Mouse (Mus musculus) adrenal gland, postnatal 14 days (tissue): ENCODE results near the gene Slc9a2. TPM values are rescaled to one million over a fixed set of nuclear protein-coding genes. Genes with fewer than 3 reads are reported as not detected.
A peak's percentile ranks its signal among the peaks of the same experiment; 100 is the strongest.
"Not testable (repeated sequence)": the region's sequence is repeated elsewhere in the genome, so short reads cannot be mapped to it uniquely, and the experiment has no call there.

ENCODE experiments used
- DNase-seq: peaks from one replicate; pipeline ENCODE4 v3.0.0; 2021; ENCODE audit warnings: mixed read lengths
- total RNA-seq: library from RNA; stranded (reverse); gene quantifications from 2 replicates; pipeline ENCODE4 v1.2.3, GENCODE M21; 2021

Gene Slc9a2
- total RNA-seq, 1 experiment from 2014 or later: not detected

DNA sequence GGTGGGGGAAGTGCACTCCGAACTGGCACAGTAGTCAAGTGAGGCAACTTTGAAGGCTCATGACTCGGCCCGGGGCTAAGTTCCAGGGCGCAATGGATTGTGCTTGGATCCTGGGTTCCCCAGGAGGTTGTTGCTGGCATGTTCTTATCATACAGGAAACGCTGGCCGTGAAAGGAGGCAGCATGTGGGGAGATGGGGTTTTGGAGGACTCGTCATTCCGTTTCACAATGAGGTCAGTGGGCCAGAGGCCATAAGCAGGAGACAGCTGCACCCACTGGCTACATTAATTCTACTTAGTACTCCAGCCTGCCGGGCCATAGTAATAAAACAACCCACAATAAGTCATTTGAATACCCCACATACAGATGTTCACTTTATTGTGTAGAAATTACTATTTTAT lies 34.6 kb downstream of the Slc9a2 start:
- DNase-seq: peak; percentile 50

DNA sequence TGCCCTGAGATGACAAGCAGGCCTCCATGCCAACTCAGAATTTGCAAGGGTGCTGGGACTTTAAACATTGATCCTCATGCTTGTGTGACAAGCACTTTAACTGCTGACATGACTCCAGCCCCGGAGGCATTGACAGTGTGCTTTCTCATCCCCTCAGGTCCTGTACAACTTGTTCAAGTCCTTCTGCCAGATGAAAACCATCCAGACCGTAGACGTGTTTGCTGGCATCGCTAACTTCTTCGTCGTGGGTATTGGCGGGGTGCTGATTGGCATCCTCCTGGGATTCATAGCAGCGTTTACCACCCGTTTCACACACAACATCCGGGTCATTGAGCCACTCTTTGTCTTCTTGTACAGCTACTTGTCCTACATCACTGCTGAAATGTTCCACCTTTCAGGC lies 45.7 kb downstream of the Slc9a2 start:
- DNase-seq: no peak

DNA sequence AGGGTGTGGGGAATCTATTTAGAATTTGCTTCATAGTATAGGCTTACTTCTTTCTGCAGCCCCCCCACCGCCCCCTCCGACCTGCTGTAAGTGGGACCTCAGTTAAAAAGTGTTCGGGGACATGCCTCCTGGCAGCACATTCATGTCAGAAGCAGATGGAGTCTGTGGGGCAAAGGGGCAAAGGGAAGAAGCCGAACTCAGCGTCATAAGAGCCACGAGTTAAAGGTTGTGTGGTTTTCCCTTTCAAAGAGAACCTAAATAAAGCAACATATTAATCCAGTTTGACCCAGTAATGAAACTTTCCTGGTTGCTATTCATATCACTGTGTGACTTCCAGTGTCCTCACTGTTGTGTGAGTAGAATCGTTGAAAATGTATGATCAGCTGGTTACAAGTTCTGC lies 47.0 kb downstream of the Slc9a2 start:
- DNase-seq: no peak

DNA sequence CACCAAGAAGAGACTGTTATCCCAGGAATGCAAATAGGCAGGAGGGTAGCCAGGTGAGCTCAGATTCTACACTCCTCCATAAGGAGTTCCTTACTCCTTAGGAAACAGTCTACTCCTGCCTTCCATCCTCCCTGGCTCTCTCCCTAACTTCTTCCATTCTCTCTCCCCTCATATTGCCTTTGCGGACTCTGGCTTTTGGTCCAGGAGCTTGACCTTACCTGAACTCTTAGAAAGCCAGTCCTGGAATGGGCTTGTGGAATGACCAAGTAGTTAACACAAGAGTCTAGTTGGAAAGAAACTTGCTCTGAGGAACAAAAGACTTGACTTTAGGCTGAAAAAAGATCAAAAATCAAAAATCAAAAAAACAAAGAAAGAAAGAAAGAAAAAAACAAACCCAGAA lies 48.3 kb downstream of the Slc9a2 start:
- no peak for DNase-seq

DNA sequence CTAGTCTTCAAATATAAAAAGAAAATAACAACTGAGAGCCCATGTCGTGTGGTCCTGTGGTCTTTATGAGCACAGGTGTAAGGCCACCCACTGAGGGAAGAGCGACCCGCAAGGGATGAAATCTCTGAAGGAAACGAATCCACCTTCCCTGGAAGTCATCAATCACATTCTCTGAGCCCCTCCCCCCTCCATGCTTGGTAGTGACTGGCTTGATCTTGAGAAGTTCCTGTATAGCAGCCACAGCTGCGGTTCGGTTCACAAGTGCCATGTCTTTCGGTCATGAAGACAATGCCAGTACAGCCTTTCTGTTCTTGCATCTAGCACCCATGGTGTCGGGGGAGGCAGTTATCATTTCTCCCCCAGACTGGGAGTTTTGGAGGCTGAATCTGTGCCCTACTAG lies 57.3 kb downstream of the Slc9a2 start:
- DNase-seq: no peak

DNA sequence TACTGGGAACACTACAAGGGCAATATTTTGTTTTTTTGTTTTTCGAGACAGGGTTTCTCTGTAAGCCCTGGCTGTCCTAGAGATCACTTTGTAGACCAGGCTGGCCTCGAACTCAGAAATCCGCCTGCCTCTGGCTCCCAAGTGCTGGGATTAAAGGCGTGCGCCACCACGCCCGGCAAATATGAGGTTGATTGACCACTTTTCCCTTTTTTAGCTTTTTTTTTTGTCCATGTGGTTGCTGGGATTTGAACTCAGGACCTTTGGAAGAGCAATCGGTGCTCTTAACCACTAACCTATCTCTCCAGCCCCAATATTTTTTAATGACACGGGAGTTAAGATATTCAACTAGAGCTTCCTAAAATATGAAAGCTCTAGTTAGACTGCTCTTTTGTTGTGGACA lies 57.9 kb downstream of the Slc9a2 start:
- not testable (repeated sequence) for DNase-seq

DNA sequence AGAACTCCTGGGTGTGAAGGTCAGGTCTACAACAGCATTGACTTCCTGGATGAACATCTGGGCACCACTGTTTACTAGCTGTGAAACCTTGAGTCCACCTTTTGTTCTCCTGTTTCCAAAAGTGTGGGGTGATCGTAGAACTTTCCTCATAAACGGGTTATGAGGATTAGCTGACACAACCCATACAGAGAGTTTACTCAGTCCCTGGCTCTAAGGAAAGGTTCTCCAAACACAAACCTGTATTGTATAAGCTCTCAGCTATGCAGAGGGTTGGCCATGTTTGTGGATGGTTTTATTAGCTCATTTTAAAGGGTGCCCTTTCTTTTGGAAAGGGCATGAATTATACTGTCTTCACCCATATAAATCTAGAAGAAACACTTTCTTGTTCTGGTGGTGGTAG lies 60.4 kb downstream of the Slc9a2 start:
- DNase-seq: no peak

DNA sequence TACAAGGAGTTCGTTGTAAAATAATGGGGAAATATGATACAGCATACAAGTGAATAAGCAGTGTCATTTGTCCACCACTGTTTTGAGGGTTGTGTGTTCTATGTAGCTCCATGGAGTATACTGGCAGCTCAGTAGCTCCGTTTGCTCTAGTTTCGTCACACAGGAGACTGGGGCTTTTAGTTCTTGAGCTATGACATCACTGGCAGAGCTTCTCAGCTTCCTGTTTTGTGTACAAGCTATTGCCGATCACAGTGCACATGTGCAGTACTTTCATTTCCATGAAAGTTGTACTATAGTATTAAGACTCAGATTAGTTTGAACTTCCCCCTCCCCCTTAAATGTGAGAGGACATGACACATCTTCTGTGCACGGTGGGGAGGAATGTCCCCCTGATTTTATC lies 65.7 kb downstream of the Slc9a2 start:
- DNase-seq: no peak

DNA sequence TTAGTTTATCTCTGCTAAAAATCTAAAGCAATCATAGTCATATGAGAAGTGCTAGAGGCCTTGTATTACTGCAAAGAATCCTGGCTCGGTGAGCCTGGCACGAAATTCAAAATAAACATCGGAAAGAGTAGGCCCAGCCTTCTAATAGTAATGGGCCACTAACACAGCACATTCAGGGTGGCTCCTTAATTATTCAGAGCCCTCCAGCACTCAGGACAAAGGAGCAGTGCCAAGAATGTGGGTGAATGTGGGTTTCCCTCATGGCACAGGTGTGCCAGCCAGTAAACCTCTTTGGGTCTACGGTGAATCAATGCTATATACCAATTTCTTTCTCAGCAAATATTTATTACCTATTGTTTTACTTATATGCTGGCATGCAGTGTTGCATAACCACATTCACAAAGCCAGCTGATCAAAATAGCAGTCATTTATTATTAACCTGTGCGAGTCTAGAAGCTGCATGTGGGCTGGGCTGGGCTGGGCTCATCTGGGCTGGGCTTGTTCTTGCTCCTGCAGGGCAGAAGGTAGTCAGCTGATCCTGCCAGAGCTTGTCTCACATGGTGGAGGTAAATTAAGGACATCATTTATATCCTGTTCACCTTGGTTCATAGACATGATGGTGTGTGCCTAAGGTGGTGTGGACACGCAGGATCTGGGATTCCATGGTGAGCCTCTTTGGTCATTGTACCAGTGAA lies 79.5 kb downstream of the Slc9a2 start:
- DNase-seq: no peak

DNA sequence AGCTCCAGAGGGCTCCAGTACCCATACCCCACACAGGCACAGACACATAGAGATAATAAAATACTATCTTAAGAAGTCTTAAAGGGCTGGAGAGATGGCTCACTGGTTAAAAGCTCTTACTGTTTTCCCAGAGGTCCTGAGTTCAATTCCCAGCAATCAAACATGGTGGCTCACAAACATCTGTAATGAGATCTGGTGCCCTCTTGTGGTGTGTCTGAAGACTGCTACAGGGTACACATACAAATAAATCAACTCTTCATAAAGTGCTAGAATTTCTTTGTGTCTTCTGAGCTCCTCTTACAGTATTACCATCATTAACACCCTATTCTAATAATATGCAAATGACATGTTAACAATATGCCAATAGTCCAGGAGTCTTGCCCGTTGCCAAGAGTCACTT lies 83.7 kb downstream of the Slc9a2 start:
- DNase-seq: no peak

DNA sequence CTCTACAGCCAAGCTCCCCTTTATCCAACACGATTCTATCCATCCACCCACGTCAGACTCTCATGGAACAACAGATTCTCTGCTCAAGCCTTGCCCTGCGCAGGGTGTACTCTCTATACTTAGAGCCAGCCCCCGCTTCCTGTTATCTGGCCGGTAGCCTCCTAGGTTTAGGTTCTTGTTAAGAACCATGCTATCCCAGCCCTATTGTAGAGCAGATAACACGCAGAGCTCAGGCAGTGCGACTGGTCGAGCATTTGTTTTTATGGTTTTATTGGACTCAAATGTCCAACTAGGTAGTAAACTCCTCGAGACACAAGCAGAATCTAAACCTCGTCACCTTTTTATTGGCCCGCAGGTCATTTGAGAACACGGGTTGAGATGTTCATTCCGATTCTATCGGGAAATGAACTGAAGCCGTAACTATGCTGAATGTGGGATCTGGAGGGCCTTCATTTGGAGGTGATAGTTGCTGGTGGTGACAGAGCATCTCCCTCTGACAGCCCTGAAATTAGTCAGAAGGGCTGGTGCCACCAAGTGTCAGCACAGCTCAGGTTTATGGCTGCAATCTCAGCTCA lies 84.4 kb downstream of the Slc9a2 start:
- no peak for DNase-seq

DNA sequence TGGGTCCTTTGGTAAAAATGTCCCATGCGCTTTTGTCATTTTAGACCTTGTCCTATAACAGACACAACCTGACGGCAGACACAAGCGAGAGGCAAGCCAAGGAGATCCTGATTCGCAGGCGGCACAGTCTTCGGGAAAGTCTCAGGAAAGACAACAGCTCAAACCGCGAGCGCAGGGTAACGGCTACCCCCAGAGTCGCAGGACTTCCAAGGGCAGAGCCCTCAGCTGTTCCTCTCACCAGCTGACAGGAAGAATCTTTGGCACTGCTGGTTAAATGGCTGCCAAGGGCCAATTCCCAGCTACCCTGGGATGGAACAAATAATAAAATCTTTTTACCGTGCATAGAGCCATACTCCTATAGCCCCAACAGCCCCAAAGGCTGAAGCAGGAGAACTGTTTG lies 85.1 kb downstream of the Slc9a2 start:
- no peak for DNase-seq

DNA sequence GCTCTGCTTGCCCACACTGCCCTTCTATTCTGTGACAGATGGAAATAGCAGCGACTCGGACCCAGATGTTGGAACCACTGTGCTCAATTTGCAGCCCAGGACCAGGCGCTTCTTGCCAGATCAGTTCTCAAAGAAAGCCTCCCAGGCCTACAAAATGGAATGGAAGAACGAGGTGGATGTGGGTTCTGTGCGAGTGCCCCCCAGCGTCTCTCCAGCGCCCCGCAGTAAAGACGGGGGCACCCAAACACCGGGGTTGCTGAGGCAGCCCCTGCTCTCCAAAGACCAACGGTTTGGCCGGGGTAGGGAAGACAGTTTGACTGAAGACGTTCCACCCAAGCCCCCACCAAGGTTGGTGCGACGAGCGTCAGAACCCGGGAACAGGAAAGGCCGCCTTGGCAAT lies 87.2 kb downstream of the Slc9a2 start:
- no peak for DNase-seq

DNA sequence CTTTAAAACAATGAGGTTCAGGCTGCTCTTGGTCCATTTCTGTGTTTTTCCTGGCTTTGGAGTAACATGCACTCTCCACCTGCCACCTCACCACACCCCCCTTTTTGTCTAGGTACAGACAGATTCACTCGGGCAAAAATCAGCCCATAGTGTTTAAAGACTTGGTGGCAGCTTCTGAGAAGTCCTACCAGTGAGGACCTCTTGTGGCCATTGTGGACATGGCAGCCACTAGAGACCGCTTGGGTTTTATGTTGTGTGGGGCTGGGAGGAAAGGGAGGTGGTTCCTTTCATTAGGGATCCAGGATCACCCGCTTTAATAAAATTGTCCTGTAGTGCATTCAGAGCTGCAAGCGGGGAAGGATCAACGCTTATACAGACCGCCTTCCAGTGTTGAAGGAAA lies 88.2 kb downstream of the Slc9a2 start:
- peak; percentile 48 for DNase-seq

DNA sequence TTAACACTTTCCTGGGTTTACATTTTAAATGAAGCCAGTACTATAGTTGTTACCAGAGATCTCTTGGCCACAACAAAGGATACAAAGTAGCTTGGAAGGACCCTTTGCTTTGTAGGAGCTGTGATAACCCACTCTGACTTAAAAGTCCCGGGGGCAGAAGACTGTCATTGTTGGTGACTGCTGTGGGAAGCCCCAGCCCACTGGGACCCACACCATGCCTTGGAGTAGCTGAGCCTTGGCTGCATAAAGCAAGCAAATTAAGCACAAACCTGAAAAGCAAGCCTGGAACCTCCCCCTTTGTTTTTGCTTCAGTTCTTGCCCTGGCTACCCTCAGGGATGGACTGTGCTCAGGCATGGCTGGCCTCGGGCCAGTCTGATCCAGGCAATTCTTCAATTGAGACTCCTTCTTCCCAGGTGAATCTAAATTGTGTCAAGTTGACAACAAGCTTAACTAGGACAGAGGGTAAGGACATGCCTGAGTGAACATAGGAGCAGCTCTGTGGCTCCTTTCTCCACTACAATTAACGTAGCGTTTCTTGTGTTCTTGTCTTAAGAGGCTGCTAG lies 89.0 kb downstream of the Slc9a2 start:
- no peak for DNase-seq

DNA sequence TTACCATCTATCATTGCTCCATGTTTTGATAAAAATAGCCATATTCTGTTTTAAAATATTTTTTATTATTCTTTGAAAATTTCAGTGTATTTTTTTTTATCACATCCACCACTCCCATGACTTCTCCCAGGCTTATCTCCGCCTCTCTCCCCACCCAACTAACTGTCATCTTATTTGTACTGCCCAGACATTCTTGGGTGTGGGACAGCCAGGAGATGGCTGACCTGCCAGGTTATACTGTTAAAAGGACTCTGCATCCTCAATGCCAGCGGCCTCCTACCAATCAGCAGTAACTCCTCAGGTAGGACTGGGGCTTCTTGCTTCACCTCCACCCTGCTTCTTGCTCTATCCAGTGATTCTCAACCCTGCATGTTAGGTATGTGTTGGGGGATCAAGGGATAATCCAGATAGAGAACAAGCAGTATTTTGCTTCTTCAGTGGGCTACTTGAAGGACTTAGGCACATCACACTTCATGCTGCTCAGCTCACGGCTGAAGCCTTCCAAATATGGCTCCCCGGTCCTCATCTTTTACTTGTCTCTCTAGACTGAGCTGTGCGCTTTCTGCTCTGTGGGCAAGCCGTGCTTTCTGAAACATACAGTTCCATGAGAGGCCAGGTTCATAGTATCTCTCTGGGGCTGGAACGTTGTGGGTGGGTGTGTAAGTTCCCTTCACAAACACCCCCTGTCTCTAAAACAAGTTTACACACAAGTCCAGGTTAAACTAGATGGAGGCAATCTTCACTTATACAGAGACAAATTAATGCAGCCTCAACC lies 91.0 kb downstream of the Slc9a2 start:
- no peak for DNase-seq

DNA sequence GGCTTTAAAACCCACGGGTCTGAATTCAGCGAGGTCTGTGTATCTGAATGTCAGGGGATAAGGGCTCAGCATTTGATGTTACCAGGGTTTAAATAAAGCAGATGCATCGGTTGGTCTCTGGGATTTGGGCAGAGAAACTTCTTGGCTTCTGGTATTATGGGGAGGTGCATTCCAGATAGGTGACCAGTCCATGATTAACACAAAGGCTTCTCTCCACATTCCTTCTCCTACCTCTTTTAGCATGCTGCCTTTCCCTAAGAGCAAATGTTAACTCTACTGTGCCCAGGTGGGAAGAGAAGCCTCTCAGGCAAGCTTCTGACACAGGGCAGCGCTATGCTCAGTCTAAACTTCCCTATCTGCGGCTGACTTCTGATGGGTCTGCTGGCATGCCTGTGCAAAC lies 92.9 kb downstream of the Slc9a2 start:
- no peak for DNase-seq

DNA sequence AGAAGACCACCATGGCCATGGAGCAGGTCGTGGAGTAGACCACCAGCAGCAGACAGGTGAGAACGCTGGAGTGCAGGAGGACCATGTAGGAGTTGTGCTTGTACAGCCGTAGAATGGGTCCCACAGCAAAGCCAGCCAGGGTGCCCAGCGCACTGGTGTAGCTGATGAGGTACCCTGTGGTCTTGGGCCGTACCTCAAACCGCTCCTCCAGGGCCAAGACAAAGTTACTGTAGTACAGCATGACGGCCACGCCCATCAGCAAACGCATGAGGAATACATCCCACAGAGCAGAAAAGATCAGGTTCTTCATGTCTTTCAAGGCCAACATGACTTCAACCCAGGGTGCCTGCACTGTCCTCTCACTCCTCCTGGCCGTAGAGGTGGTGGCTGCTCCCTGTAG lies 93.7 kb downstream of the Slc9a2 start:
- no peak for DNase-seq

DNA sequence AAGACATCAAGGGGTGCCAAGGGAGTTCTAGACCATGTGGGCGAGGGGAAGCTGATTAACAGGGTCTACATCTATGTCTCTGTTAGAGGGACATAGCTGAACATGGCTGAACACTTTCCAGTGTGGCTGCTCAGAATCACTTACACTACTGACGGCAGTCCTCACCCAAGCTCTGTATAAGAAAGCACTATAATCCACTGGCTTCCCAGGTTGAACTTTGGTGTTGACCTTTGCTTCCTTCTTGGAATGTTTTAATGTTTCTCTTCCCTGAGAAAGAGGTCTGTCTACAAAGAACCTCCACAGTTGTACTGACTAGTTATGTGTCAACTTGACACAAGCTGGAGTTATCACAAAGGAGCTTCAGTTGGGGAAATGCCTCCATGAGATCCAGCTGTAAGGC lies 95.7 kb downstream of the Slc9a2 start:
- no peak for DNase-seq

DNA sequence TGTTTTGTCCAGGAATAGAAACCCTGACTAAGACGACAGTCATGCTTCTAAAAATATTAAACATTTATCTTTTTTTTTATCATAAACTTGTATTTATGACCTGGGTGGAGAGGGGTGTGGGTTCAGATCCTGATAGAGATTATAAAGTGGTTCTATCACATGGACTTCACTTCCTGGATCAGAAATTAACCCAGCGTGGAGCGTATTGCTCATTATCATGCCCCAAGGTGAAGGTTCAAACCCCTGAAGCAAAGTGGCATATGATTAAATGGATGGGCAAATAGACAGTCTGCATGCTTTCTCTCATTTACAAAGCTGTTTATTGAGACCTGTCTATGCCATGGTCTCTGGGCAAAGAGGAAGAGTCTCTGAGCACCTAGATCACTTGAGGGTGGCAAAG lies 96.4 kb downstream of the Slc9a2 start:
- DNase-seq: no peak

DNA sequence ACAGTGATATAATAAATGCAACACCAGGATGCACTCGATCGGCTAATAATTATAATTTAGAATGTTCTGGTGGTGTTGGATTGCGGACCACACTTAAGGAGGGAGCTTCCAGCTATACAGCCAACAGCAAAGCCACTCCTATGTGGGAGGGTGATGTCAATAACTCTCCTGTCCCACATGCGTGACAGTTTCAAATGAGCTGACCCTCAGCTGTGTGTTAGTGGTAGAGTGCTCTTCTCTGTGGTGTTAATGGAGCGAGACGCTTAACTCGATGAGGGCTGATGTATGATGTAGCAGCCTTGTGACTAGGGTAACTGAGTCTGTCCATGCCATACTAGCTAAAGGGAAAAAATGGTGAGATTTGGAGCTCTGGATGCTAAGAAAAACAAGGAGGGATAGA lies 103.1 kb downstream of the Slc9a2 start:
- no peak for DNase-seq

DNA sequence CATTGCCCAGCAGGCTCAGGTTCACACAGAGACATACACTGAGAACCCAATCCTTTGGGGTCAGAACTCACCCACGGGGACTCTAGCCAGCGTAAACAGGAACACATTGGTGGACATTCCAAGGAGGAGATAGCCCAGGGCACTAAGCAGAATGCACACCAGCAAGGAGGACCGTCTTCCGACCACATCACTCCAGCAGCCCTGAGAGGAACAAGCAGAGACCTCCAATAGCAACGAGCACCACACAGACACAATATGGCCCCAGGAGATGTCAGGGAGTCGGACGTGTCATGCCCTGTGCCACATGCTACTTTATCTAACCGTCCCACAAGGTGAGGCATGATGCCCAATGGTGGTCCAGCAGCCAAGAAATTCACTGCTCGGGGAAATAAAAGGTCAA lies 103.9 kb downstream of the Slc9a2 start:
- no peak for DNase-seq

DNA sequence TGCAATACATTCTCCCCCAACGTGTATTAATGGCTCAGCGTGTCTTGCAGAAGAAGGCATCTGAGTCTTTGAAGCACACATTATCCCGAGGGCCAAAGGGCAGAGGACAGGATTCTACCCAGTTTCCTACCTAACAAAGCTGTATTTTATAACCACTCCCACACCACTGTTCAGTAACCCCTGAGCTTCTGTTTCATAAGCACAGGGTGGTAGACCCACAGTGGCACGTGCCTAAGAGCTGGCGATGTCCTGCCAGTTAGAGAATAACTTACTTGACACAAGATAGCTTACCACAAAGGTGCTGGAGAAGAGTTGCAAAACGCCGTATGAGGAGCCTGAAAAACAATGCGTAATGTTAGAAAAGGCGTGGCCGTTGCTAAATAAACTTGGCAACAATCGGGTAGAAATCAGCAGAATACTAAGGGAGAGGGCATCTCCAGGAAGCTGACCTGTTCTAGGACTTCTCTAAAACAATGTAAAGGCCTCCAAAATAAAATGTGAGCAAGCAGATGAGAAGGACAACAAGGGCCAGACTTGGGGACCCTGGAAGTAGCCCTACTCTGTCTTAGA lies 105.6 kb downstream of the Slc9a2 start:
- DNase-seq: no peak
